Mouse (Mus musculus): ENCODE measurements around the gene Mettl18.
"Not testable (repeated sequence)": the region's sequence is repeated elsewhere in the genome, so short reads cannot be mapped to it uniquely, and the experiment has no call there.

DNA sequence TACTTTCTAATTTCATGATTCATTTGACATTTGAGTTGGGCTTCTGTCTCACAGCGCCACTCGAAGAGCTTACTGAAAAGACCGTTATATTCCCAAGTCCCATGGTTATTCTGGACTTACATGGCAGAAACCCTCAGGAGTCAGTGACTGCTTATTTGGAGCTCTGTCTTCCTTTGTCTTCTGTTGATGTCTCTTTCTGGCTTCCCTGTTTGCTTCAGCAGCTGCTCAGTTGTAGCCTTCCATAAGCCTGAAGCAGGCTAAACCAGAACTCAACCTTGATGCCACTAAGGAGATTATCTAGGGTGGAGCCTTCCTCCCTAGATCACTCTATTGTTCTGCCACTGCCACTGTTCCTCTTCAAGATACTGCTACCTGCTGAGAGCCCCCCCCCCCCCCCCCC is 26.1 kb downstream of the Mettl18 start:
- TF ChIP-seq CTCF, EP300 (IDR thresholded peaks at IDR 0.05; ENCODE audit: low read depth): not testable (repeated sequence)
